Mouse (Mus musculus) heart, adult 2 months (tissue): ENCODE results near the gene Mycbpap.

Experiments used
- CTCF ChIP-seq: fragments of 200-600 bp; IDR thresholded peaks from 2 replicates; pipeline ENCODE4 v1.8.1; 2022; ENCODE audit warnings: antibody characterized with exemption, mild to moderate bottlenecking, moderate library complexity
- EP300 ChIP-seq: fragments of 200-500 bp; IDR thresholded peaks from 2 replicates; pipeline ENCODE4 v1.6.1; 2011; ENCODE audit warnings: low read depth, low read length, control low read depth; ENCODE audit not compliant: insufficient read depth
- POLR2A ChIP-seq: fragments of 200-500 bp; IDR thresholded peaks from 2 replicates; pipeline ENCODE4 v1.6.1; 2011; ENCODE audit warnings: mild to moderate bottlenecking, low read depth, low read length, control low read depth; ENCODE audit not compliant: insufficient read depth

DNA sequence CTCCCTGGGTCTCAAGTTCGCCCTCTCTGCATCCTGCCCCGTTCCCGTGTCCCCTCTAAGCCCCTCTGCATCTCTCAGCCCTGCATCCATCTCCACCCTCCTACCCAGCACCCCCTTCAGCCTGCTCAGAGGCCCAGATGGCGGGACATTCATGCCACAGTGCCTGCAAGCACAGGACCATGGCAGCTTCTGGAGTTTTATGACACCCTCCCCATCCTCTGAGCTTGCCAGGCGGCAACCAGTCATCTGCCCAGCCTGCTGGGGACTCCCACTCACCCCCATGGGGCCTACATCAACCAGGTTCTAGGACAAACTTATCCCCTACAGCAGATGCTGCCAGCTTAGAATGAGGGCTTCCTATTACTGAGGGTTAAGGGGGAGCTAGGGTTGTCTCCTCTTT lies 66.8 kb downstream of the Mycbpap start:
- TF ChIP-seq EP300 (no peak), POLR2A (no peak), CTCF (no peak)
